Mouse (Mus musculus) midbrain, embryonic 11.5 days (tissue): ENCODE data around the gene Gm28374. TPM values are rescaled to one million over a fixed set of nuclear protein-coding genes. Genes with fewer than 3 reads are reported as not detected.
"Not testable (repeated sequence)": the region's sequence is repeated elsewhere in the genome, so short reads cannot be mapped to it uniquely, and the experiment has no call there.

Source experiments
- ATAC-seq: fragments of 200-750 bp; cut with Nextera tagmentation; 2 replicates; pipeline ENCODE4 v1.8.0; 2017; ENCODE audit warnings: moderate TSS enrichment, moderate library complexity; ENCODE audit not compliant: low FRiP score
- DNase-seq: peaks from one replicate; pipeline ENCODE4 v3.0.0; 2015; ENCODE audit warnings: low spot score; ENCODE audit errors: missing footprints
- H3K27ac ChIP-seq: fragments of 300-500 bp; sonication (generic); 2 replicates; pipeline ENCODE4 v1.5.1; 2014; ENCODE audit warnings: low read depth, low read length
- H3K27me3 ChIP-seq: fragments of 300-500 bp; sonication (generic); 2 replicates; pipeline ENCODE4 v1.6.1; 2014; ENCODE audit warnings: mild to moderate bottlenecking, low read length, moderate library complexity, mixed read lengths; ENCODE audit not compliant: control insufficient read depth, insufficient read depth
- H3K36me3 ChIP-seq: fragments of 300-500 bp; sonication (generic); 2 replicates; pipeline ENCODE4 v1.6.1; 2014; ENCODE audit warnings: mild to moderate bottlenecking, low read length, moderate library complexity, mixed read lengths; ENCODE audit not compliant: control insufficient read depth, insufficient read depth
- H3K4me1 ChIP-seq: fragments of 300-500 bp; sonication (generic); 2 replicates; pipeline ENCODE4 v1.6.1; 2014; ENCODE audit warnings: low read length; ENCODE audit not compliant: control insufficient read depth, insufficient read depth
- H3K4me2 ChIP-seq: fragments of 300-500 bp; sonication (generic); 2 replicates; pipeline ENCODE4 v1.6.1; 2014; ENCODE audit warnings: mild to moderate bottlenecking, moderate library complexity
- H3K4me3 ChIP-seq: fragments of 300-500 bp; sonication (generic); 2 replicates; pipeline ENCODE4 v1.5.1; 2014; ENCODE audit warnings: low read depth, low read length
- H3K9ac ChIP-seq: fragments of 300-500 bp; sonication (generic); 2 replicates; pipeline ENCODE4 v1.6.1; 2014; ENCODE audit warnings: low read length
- H3K9me3 ChIP-seq: fragments of 300-500 bp; sonication (generic); 2 replicates; pipeline ENCODE4 v1.6.1; 2016; ENCODE audit warnings: low read length; ENCODE audit not compliant: control insufficient read depth
- WGBS: fragments of 180-500 bp; shearing (Covaris S2); extraction: QIAGEN DNeasy Blood & Tissue Kit; methylation state at CpG from one replicate; pipeline ENCODE4 v1.1.7; 2014; 5-methylcytosine and 5-hydroxymethylcytosine counted together
- polyA plus RNA-seq: library from polyadenylated mRNA; unstranded; fragments of >200 nt; fragmentation: Nextera tagmentation; extraction: Ambion mirVana; gene quantifications from 2 replicates; pipeline ENCODE4 v1.2.1, GENCODE M21; 2014

Gene Gm28374
- polyA plus RNA-seq, 1 experiment from 2014 or later, result 2.2 TPM

DNA sequence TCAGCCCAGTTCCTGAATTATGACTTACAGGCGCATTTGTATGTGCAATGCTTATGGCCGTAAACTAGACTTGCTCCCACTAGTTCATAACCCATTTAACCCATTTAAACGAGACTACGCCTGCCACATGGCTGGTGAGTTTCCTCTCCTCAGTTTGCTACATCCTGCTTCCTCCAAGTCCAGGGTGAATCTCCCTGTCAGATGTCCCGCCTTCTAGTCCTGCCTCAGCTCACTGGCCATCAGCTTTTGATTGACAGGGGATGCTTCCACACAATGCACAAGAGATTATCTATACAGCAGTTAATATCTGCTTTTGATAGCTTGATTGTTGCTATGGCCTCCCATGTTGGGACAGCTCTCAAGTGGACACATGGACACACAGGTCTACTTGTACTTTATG, 27.8 kb downstream of the Gm28374 start:
- peaks cover 40% of the 10 kb centered on the region for H3K36me3 ChIP-seq
- H3K27me3 ChIP-seq, result no peaks in the 10 kb centered on the region
- peaks cover 14% of the 10 kb centered on the region for H3K4me1 ChIP-seq
- H3K27ac ChIP-seq, result no peak overlapping the region
- no peak overlapping the region for H3K9ac ChIP-seq
- no peak overlapping the region for H3K4me3 ChIP-seq
- H3K9me3 ChIP-seq, result no peaks in the 10 kb centered on the region
- WGBS, result 92% methylated on average over 5 of the region's 5 CpGs
- no peak for DNase-seq
- ATAC-seq, result no peak
- no peak overlapping the region for H3K4me2 ChIP-seq

GRCm38 (mm10) chr19:6052516-6052915, 29.5 kb downstream of the Gm28374 start:
- no peaks in the 10 kb centered on the region for H3K9me3 ChIP-seq
- no peaks in the 10 kb centered on the region for H3K27me3 ChIP-seq
- H3K9ac ChIP-seq, result no peak overlapping the region
- ATAC-seq (no peak), DNase-seq (no peak)
- H3K4me3 ChIP-seq, result no peak overlapping the region
- H3K4me2 ChIP-seq, result no peak overlapping the region
- no peak overlapping the region for H3K27ac ChIP-seq
- peaks cover 40% of the 10 kb centered on the region for H3K36me3 ChIP-seq
- WGBS, result 85% methylated on average over 7 of the region's 7 CpGs
- peaks cover 15% of the 10 kb centered on the region for H3K4me1 ChIP-seq

DNA sequence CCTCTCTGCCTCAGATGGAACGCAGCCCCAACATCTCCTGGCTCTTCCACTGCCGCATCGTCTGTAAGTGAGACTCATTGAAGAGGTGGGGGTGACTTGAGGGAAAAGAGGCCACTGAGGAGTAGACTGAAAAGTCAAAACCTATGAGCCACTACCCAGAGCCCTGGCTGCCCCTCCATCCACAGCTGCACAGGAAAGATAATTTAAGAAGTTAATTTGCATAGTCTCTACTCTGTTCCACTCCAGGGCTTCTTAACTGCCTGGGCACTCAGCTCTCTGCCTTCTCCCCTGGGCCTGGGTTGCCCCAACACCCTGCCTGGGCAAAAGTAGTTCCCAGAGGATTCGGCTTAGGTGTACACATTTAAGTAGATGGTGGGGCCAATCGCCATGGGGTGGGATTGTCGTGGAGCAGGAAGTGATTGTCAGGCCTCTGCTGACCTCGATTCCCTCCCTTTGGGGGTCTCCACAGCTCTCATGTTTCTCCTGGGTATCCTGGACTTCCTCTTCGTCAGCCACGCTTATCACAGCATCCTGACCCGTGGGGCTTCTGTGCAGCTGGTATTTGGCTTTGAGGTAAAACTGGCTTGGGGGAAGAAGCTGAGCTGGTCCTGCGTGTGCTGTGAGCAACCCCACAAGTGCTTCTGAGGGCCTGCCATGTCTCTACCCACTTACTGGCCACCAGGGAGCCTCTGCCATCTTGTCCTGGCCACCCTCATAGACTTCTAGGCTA, 33.2 kb downstream of the Gm28374 start:
- no peak overlapping the region for H3K27ac ChIP-seq
- H3K4me2 ChIP-seq, result no peak overlapping the region
- no peaks in the 10 kb centered on the region for H3K9me3 ChIP-seq
- 85% methylated on average over 11 of the region's 11 CpGs for WGBS
- DNase-seq, result no peak
- H3K4me3 ChIP-seq, result no peak overlapping the region
- no peak for ATAC-seq
- no peaks in the 10 kb centered on the region for H3K27me3 ChIP-seq
- peaks cover 35% of the 10 kb centered on the region for H3K36me3 ChIP-seq
- H3K9ac ChIP-seq, result no peak overlapping the region
- peaks cover 16% of the 10 kb centered on the region for H3K4me1 ChIP-seq

DNA sequence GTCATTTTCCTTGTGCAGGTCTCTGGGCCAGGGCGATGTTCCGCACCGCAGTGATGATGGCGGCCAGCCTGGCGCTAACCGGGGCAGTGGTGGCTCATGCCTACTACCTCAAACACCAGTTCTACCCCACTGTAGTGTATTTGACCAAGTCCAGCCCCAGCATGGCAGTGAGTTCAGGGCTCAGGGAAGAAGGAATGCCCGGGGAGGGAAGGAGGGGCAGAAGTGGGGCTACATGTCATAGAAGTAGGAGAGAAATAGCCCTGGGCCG, 34.2 kb downstream of the Gm28374 start:
- H3K4me3 ChIP-seq, result peak overlapping the region; percentile 89
- H3K27me3 ChIP-seq, result no peaks in the 10 kb centered on the region
- H3K36me3 ChIP-seq, result peaks cover 28% of the 10 kb centered on the region
- H3K9ac ChIP-seq, result peak overlapping the region; percentile 94; the same call in 1 of the 2 replicates
- no peaks in the 10 kb centered on the region for H3K9me3 ChIP-seq
- ATAC-seq (no peak), DNase-seq (no peak)
- no peak overlapping the region for H3K27ac ChIP-seq
- peaks cover 16% of the 10 kb centered on the region for H3K4me1 ChIP-seq
- peak overlapping the region; percentile 65 for H3K4me2 ChIP-seq
- WGBS, result 93% methylated on average over 8 of the region's 8 CpGs

GRCm38 (mm10) chr19:6047154-6047898, 34.7 kb downstream of the Gm28374 start:
- DNase-seq (no peak), ATAC-seq (peak; percentile 39)
- H3K27me3 ChIP-seq, result no peaks in the 10 kb centered on the region
- peak overlapping the region; percentile 89 for H3K4me3 ChIP-seq
- no peaks in the 10 kb centered on the region for H3K9me3 ChIP-seq
- peak overlapping the region; percentile 94 for H3K9ac ChIP-seq
- WGBS, result 3% methylated on average over 44 of the region's 44 CpGs
- peaks cover 16% of the 10 kb centered on the region for H3K4me1 ChIP-seq
- peak overlapping the region; percentile 65 for H3K4me2 ChIP-seq
- peak overlapping the region; percentile 97 for H3K27ac ChIP-seq
- peaks cover 25% of the 10 kb centered on the region for H3K36me3 ChIP-seq

DNA sequence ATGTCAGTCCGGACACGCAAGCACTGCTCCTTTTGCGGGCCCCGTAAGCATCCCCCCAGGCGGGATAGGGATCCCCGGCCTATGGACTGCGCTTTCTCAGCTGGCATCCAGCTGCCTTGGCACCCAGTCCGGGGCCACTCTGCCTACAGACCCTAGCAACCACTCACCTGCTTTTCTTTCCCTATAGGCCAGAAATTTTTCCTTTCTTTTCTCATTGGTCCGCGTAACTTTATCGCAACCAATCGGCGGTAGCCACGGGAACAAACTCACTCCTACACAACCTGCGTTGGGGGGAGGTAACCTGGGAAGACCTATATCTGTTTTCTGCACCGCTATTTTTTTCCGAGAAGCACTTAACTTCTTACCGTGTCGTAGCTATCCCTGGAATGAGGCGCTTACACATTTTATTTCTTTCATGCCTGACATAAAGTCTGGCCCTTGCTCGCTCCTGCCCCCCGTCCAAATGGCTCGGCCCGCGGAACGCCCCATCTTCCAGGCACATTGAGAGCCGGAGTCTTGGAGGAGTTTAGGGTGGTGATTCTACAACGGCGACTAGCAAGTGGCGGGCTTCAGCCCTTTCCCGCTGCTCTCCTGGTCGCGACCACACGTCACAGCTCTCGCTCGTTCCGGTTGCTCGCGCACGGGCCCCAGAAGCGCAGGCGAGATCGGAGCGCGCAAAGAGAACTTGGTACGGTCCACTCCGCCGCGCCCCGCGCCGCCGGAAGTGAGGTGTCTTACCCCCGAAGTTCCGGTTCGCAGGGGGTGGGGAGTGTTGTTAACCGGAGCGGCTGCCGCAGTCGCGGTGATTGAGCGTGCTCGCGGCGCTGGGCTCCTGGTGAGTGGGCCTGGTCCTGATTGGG, 35.5 kb downstream of the Gm28374 start, which contains the start of gene Syvn1:
Syvn1 (plus strand) TSS at position 283 of the 860 bp plus-strand sequence.
- peak within 1 kb of the TSS; percentile 94 for H3K9ac ChIP-seq
- peak within 1 kb of the TSS; percentile 65 for H3K4me2 ChIP-seq
- peaks cover 16% of the 10 kb centered on the region for H3K4me1 ChIP-seq
- H3K9me3 ChIP-seq, result no peaks in the 10 kb centered on the region
- peak; percentile 99 for DNase-seq
- H3K36me3 ChIP-seq, result peaks cover 18% of the 10 kb centered on the region
- WGBS, result under 1% methylated on average over 65 of the region's 65 CpGs
- peak; percentile 87 for ATAC-seq
- H3K27me3 ChIP-seq, result no peaks in the 10 kb centered on the region
- peak within 1 kb of the TSS; percentile 89 for H3K4me3 ChIP-seq
- peak within 1 kb of the TSS; percentile 97 for H3K27ac ChIP-seq

DNA sequence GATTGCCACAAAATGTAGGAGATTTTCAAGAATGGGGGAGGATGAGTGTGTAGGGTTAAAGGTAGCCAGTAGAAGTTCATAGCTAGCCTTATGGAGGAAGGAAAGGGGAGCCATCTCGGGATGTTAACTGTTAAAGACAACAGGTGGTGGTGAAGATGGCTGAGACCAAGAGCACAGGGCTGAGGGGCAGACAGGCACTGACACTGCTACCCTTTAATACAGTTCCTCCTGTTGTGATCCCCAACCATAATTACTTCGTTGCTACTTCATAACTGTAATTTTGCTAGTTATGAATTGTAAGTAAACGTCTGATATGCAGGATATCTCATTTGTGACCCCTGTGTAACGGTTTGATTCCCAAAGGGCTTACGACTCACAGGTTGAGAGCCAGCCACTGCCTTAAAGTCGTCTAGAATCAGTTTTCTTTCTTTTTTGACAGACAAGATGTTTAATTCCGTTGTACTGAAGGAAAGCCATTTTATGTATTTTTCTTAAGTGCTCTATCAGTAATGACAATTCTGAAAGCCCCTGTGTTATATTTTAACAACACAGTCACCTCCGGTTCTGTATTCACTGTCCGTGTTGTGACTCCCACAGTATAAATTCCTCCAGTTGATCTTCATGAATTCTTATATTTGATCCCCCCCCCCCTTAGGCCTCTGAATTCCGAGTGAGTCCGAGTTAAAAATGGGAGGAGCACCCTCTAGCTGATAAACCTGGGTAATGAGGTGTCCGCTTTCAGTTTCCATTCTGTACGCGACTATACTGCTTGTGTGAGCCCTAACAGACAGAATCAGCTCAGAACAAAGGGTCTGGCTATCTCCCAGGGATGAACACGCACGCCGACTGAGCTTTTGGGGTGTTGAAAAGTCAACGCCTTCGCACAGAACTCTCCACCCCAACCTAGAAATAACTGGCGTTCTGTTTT, 36.4 kb downstream of the Gm28374 start:
- Histone ChIP-seq H3K36me3 (peaks cover 10% of the 10 kb centered on the region), H3K27me3 (no peaks in the 10 kb centered on the region), H3K9ac (peak overlapping the region; percentile 94), H3K4me3 (peak overlapping the region; percentile 89), H3K4me2 (peak overlapping the region; percentile 65), H3K9me3 (no peaks in the 10 kb centered on the region), H3K27ac (peak overlapping the region; percentile 97), H3K4me1 (peaks cover 16% of the 10 kb centered on the region)
- ATAC-seq (peak; percentile 23), DNase-seq (peak; percentile 87)
- 25% methylated on average over 20 of the region's 20 CpGs for WGBS

DNA sequence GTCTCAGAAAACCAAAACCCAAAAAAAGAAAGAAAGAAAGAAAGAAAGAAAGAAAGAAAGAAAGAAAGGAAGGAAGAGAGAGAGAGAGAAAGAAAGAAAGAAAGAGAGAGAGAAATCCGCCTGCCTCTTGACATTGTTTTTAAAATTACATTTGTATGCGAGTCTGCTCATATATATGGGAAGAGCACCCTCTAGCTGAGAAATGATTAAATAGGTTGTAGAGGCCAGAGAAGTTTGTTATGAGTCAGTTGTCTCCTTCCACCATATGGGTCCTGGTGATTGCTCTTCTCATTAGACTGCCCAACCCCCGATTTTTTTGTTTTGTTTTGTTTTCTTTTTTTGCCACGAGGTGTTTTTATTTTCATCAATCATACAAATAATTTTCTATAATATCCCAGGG, 38.0 kb downstream of the Gm28374 start:
- not testable (repeated sequence) for H3K9me3 ChIP-seq, H3K4me3 ChIP-seq, ATAC-seq, H3K27me3 ChIP-seq, DNase-seq, H3K4me2 ChIP-seq, H3K36me3 ChIP-seq, H3K9ac ChIP-seq, H3K27ac ChIP-seq
- H3K4me1 ChIP-seq, result peaks cover 16% of the 10 kb centered on the region
- 70% methylated on average over 4 of the region's 4 CpGs for WGBS
